Mouse (Mus musculus): ENCODE results near the gene Cacna2d2.

DNA sequence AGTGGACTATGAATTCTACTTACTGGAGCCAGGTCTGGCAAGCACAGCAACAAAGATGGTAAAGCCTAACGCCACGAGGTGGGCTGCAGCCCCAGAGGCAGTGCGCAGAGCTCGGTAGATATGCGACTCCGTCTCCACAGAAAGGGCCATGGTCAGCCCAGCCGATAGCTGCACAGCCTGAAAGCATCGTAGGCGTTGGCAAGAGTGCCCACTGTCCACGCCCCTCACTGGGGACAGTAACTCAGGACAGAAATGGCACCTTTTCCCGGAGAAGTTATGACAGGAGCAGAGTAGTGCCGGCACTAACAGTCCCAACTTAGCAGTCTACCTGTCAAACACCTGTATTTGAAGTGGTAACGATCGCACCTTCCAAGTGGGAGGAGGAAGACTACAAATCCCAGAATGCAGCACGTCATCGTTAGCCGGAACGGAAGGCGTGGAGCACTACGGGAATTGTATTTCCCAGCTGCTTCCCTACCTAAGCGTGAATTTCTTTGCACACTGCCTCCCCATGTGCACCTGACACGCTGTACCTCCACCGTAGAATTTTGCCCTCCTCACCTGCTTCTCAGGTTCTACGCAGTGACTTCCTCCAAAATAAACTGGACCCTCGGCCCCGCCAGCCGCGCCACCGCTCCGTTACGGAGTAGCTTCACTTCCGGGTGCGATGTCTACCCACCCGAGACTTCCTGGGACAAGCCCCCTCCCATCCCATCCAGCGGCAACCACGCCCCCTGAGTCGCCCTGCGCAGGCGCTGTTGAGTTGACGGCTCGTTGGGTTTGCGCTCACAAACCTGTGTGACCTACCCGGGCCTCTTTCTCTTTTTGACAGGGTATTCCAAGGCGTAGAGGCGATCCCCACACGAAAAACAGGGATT is 142.3 kb downstream of the Cacna2d2 start, which contains the start of the genes Cyb561d2 and Nprl2:
- peak; percentile 61 for TF ChIP-seq POLR2A (IDR thresholded peaks at IDR 0.05; ENCODE audit: control insufficient read depth, low read depth, low read length)
- TF ChIP-seq CTCF (IDR thresholded peaks at IDR 0.05; ENCODE audit: control insufficient read depth, insufficient read depth, insufficient replicate concordance, low read depth, low read length) = no peak
